In genomic region chr5:120560616-120561311, GRCm38 (mm10) we compare ENCODE assay signal across 8 mouse cellular contexts. TPM values are rescaled to one million over a fixed set of nuclear protein-coding genes. Genes with fewer than 3 reads are reported as not detected.
A peak's percentile ranks its signal among the peaks of the same experiment; 100 is the strongest.
DNase-seq lines count a peak whose midpoint lies in the region; ATAC-seq and TF ChIP-seq lines count a peak whose summit lies in the region.

No protein-coding gene starts in this region.

- WGBS in hindbrain, embryonic 11.5 days = 11% methylated on average over 16 of the region's 16 CpGs
- 28% methylated on average over 16 of the region's 16 CpGs for WGBS in limb, embryonic 10.5 days

- TF ChIP-seq CTCF in gastrocnemius, adult 2 months (IDR thresholded peaks at IDR 0.05) = no peak

- intact Hi-C loops in gastrocnemius, adult 2 months (cut with DNase I) = no loop called here

- H3K4me2 ChIP-seq in hindbrain, embryonic 11.5 days (replicated peaks; ENCODE audit: low read depth, low read length) = 0 out of 2 replicates have a peak overlapping the region, but pooled peaks have one; percentile 2

- H3K27ac ChIP-seq in gastrocnemius, adult 2 months = peak overlapping the region; percentile 96
- peak overlapping the region; percentile 67 for H3K27ac ChIP-seq in hindbrain, embryonic 11.5 days (ENCODE audit: low read depth, low read length)
- H3K27ac ChIP-seq in limb, embryonic 10.5 days = peak overlapping the region; percentile 75

- no peaks in the 10 kb centered on the region for H3K9me3 ChIP-seq in hindbrain, embryonic 11.5 days (ENCODE audit: control insufficient read depth, low read length)
- H3K9me3 ChIP-seq in limb, embryonic 10.5 days (replicated peaks) = no peaks in the 10 kb centered on the region

- H3K4me1 ChIP-seq in hindbrain, embryonic 11.5 days (replicated peaks; ENCODE audit: control insufficient read depth, insufficient read depth, low read length) = peaks cover 20% of the 10 kb centered on the region
- peaks cover 63% of the 10 kb centered on the region for H3K4me1 ChIP-seq in limb, embryonic 10.5 days

- H3K9ac ChIP-seq in hindbrain, embryonic 11.5 days (ENCODE audit: low read depth, low read length) = 0 out of 2 replicates have a peak overlapping the region, but pooled peaks have one; percentile 1

- H3K36me3 ChIP-seq in hindbrain, embryonic 11.5 days (ENCODE audit: control insufficient read depth, insufficient read depth, low read length) = no peaks in the 10 kb centered on the region
- H3K36me3 ChIP-seq in limb, embryonic 10.5 days = peaks cover 16% of the 10 kb centered on the region

- DNase-seq in adipocyte (ENCODE audit: low spot score) = peak; percentile 81
- DNase-seq in cerebellum, adult 9-11 months = peak; percentile 90
- DNase-seq in gastrocnemius, adult 2 months = peak; percentile 95
- DNase-seq in hindbrain, embryonic 11.5 days (ENCODE audit: low spot score) = peak; percentile 56
- DNase-seq in limb, embryonic 10.5 days (ENCODE audit: low spot score) = peak; percentile 68
- peak; percentile 39 for DNase-seq in right cerebral cortex, postnatal 4 days

- H3K4me3 ChIP-seq in gastrocnemius, adult 2 months = peak overlapping the region; percentile 63
- H3K4me3 ChIP-seq in hindbrain, embryonic 11.5 days (ENCODE audit: low read depth, low read length) = no peak overlapping the region
- peak overlapping the region; percentile 18; the same call in 1 of the 2 replicates for H3K4me3 ChIP-seq in limb, embryonic 10.5 days

- peak; percentile 55 for ATAC-seq in hindbrain, embryonic 11.5 days (ENCODE audit: low FRiP score)
- ATAC-seq in megakaryocyte progenitor cell, adult 5-6 weeks (replicated peaks; ENCODE audit: poor library complexity) = peak; percentile 58
- ATAC-seq in erythroblast, adult 5-6 weeks (replicated peaks; ENCODE audit: low FRiP score, poor library complexity, severe bottlenecking) = no peak

- H3K27me3 ChIP-seq in hindbrain, embryonic 11.5 days (ENCODE audit: control insufficient read depth, insufficient read depth, low read length) = no peaks in the 10 kb centered on the region
- no peaks in the 10 kb centered on the region for H3K27me3 ChIP-seq in limb, embryonic 10.5 days (ENCODE audit: low read depth, poor library complexity, severe bottlenecking)

RNA-seq across cellular contexts. Expression of gene Tpcn1, which starts 27.7 kb away (rescaled TPM):
- 10 to 100 TPM; 42.7 to 44.8 TPM for total RNA-seq in gastrocnemius, adult 2 months (2021)
- polyA plus RNA-seq in hindbrain, embryonic 11.5 days (2014; fragmentation: Nextera tagmentation; extraction: Ambion mirVana) = 12.5 and 15.6 TPM in 2 replicates
- 12.3 and 13.2 TPM in 2 replicates for polyA plus RNA-seq in limb, embryonic 10.5 days (2016; fragmentation: Nextera tagmentation; extraction: Ambion mirVana)
- total RNA-seq in megakaryocyte progenitor cell, adult 5-6 weeks (2015) = 37.0 and 38.8 TPM in 2 replicates
- total RNA-seq in megakaryocyte progenitor cell, adult 5-6 weeks (2017) = 15.7 and 17.7 TPM in 2 replicates
- total RNA-seq in erythroblast, adult 5-6 weeks (2015; ENCODE audit: low replicate concordance) = 199 and 213 TPM in 2 replicates
- 147 and 161 TPM in 2 replicates for total RNA-seq in erythroblast, adult 5-6 weeks (2017; ENCODE audit: low replicate concordance)

RNA-seq across cellular contexts. Expression of gene Iqcd, which starts 28.1 kb away (rescaled TPM):
- total RNA-seq in gastrocnemius, adult 2 months (2021) = not detected
- 1.1 and 1.4 TPM in 2 replicates for polyA plus RNA-seq in hindbrain, embryonic 11.5 days (2014; fragmentation: Nextera tagmentation; extraction: Ambion mirVana)
- polyA plus RNA-seq in limb, embryonic 10.5 days (2016; fragmentation: Nextera tagmentation; extraction: Ambion mirVana) = 0.30 and 0.41 TPM in 2 replicates
- total RNA-seq in megakaryocyte progenitor cell, adult 5-6 weeks (2015) = not detected in 2 replicates
- 0.81 and 1.1 TPM in 2 replicates for total RNA-seq in megakaryocyte progenitor cell, adult 5-6 weeks (2017)
- 3.8 and 10.4 TPM in 2 replicates for total RNA-seq in erythroblast, adult 5-6 weeks (2015; ENCODE audit: low replicate concordance)
- 15.2 and 21.7 TPM in 2 replicates for total RNA-seq in erythroblast, adult 5-6 weeks (2017; ENCODE audit: low replicate concordance)

RNA-seq across cellular contexts. Expression of gene Slc8b1, which starts 49.8 kb away (rescaled TPM):
- total RNA-seq in gastrocnemius, adult 2 months (2021) = 10 to 100 TPM in 1 of 2 experiments, 1 to 10 TPM in 1; 8.1 to 10.5 TPM
- polyA plus RNA-seq in hindbrain, embryonic 11.5 days (2014; fragmentation: Nextera tagmentation; extraction: Ambion mirVana) = 1.5 and 2.1 TPM in 2 replicates
- 3.7 and 4.4 TPM in 2 replicates for polyA plus RNA-seq in limb, embryonic 10.5 days (2016; fragmentation: Nextera tagmentation; extraction: Ambion mirVana)
- 21.1 and 23.5 TPM in 2 replicates for total RNA-seq in megakaryocyte progenitor cell, adult 5-6 weeks (2015)
- 31.8 and 32.5 TPM in 2 replicates for total RNA-seq in megakaryocyte progenitor cell, adult 5-6 weeks (2017)
- total RNA-seq in erythroblast, adult 5-6 weeks (2015; ENCODE audit: low replicate concordance) = 14.2 and 17.1 TPM in 2 replicates
- total RNA-seq in erythroblast, adult 5-6 weeks (2017; ENCODE audit: low replicate concordance) = 6.1 and 8.4 TPM in 2 replicates

RNA-seq across cellular contexts. Expression of gene Rita1, which starts 51.6 kb away (rescaled TPM):
- total RNA-seq in gastrocnemius, adult 2 months (2021) = 1 to 10 TPM; 4.9 to 6.6 TPM
- 9.3 and 10.5 TPM in 2 replicates for polyA plus RNA-seq in hindbrain, embryonic 11.5 days (2014; fragmentation: Nextera tagmentation; extraction: Ambion mirVana)
- polyA plus RNA-seq in limb, embryonic 10.5 days (2016; fragmentation: Nextera tagmentation; extraction: Ambion mirVana) = 17.5 and 19.5 TPM in 2 replicates
- total RNA-seq in megakaryocyte progenitor cell, adult 5-6 weeks (2015) = 2.0 and 2.3 TPM in 2 replicates
- total RNA-seq in megakaryocyte progenitor cell, adult 5-6 weeks (2017) = 4.7 and 5.8 TPM in 2 replicates
- 2.7 and 3.8 TPM in 2 replicates for total RNA-seq in erythroblast, adult 5-6 weeks (2015; ENCODE audit: low replicate concordance)
- total RNA-seq in erythroblast, adult 5-6 weeks (2017; ENCODE audit: low replicate concordance) = 0.84 TPM in 1 of 2 replicates, not detected in the other

RNA-seq across cellular contexts. Expression of gene Ddx54, which starts 51.8 kb away (rescaled TPM):
- total RNA-seq in gastrocnemius, adult 2 months (2021) = 10 to 100 TPM; 16.9 to 17.7 TPM
- 25.9 and 32.4 TPM in 2 replicates for polyA plus RNA-seq in hindbrain, embryonic 11.5 days (2014; fragmentation: Nextera tagmentation; extraction: Ambion mirVana)
- 58.1 and 62.6 TPM in 2 replicates for polyA plus RNA-seq in limb, embryonic 10.5 days (2016; fragmentation: Nextera tagmentation; extraction: Ambion mirVana)
- 11.8 and 13.3 TPM in 2 replicates for total RNA-seq in megakaryocyte progenitor cell, adult 5-6 weeks (2015)
- 34.9 and 35.8 TPM in 2 replicates for total RNA-seq in megakaryocyte progenitor cell, adult 5-6 weeks (2017)
- total RNA-seq in erythroblast, adult 5-6 weeks (2015; ENCODE audit: low replicate concordance) = 1.7 and 1.9 TPM in 2 replicates
- total RNA-seq in erythroblast, adult 5-6 weeks (2017; ENCODE audit: low replicate concordance) = 5.2 and 6.0 TPM in 2 replicates

Comparison
In these comparisons a context has a peak if more than half of its experiments do, and no peak if none do; other contexts are left out.
1. DNase-seq: peak in every context shown above with its lines; median percentile 95 in gastrocnemius, adult 2 months; 90 in cerebellum, adult 9-11 months; 81 in adipocyte; 68 in limb, embryonic 10.5 days; 56 in hindbrain, embryonic 11.5 days; 39 in right cerebral cortex, postnatal 4 days.